Mouse (Mus musculus) Patski (cell line): ENCODE measurements around the gene Wdfy4. TPM values are rescaled to one million over a fixed set of nuclear protein-coding genes. Genes with fewer than 3 reads are reported as not detected.

ENCODE experiments used
- ATAC-seq: fragments of 100-300 bp; one replicate; pipeline ENCODE4 v1.8.0; 2021
- CTCF ChIA-PET: fragments of 350-600 bp; sonication (Branson Sonifier 250); formaldehyde crosslinking; loops from one replicate; lab custom pipeline; 2022; ENCODE audit warnings: inconsistent platforms; lab: Charles Lee
- POLR2A ChIA-PET: fragments of 350-600 bp; sonication (Branson Sonifier 250); formaldehyde crosslinking; loops from one replicate; lab custom pipeline; 2022; ENCODE audit warnings: antibody characterized with exemption, inconsistent platforms; lab: Charles Lee
- DNase-seq: peaks from one replicate; pipeline ENCODE4 v3.0.0-alpha.2; 2011; ENCODE audit warnings: low read depth, low spot score
- H3K27me3 ChIP-seq: fragments of 371-371 bp; one replicate; pipeline ENCODE4 v1.5.1; 2021
- CTCF ChIP-seq: fragments of 100-300 bp; IDR thresholded peaks from one replicate; pipeline ENCODE4 v1.5.1; 2021
- in situ Hi-C: fragments of 300-500 bp; cut with MboI; formaldehyde crosslinking; loops from 3 replicates; pipeline ENCODE4 v1.11.1; 2018; ENCODE audit warnings: low pct_unique_long_range_greater_than_20kb, mixed read lengths
- polyA plus RNA-seq: library from polyadenylated mRNA; unstranded; gene quantifications from one replicate; pipeline ENCODE4 v1.2.3, GENCODE M21; 2021

Gene Wdfy4
- polyA plus RNA-seq, 1 experiment from 2014 or later, result not detected

- POLR2A ChIA-PET, result no interaction called here
Measured at GRCm38 (mm10) chr14:33045217-33045616, 140.1 kb downstream of the Wdfy4 start.

GRCm38 (mm10) chr14:33036811-33037210 lies 148.5 kb downstream of the Wdfy4 start:
- CTCF ChIA-PET, result interaction anchor here (0.7 kb wide), 1 partner anchor 9 kb away, joined by 3 read pairs; no protein-coding TSS in a partner anchor
- in situ Hi-C loops, result no loop called here

More at GRCm38 (mm10) chr14:33045217-33045616, 140.1 kb downstream of the Wdfy4 start:
- no peak for ATAC-seq
- no peak for TF ChIP-seq CTCF
- peaks cover 13% of the 10 kb centered on the region for H3K27me3 ChIP-seq
- no peak for DNase-seq
- CTCF ChIA-PET, result no interaction called here
- in situ Hi-C loops, result no loop called here

GRCm38 (mm10) chr14:33035386-33035785 lies 149.9 kb downstream of the Wdfy4 start:
- ATAC-seq (no peak), DNase-seq (no peak)
- peaks cover 8% of the 10 kb centered on the region for H3K27me3 ChIP-seq
- CTCF ChIA-PET, result no interaction called here
- in situ Hi-C loops, result no loop called here
- POLR2A ChIA-PET, result no interaction called here
- TF ChIP-seq CTCF, result no peak

More at GRCm38 (mm10) chr14:33036811-33037210, 148.5 kb downstream of the Wdfy4 start:
- TF ChIP-seq CTCF, result no peak
- DNase-seq (no peak), ATAC-seq (no peak)
- POLR2A ChIA-PET, result no interaction called here
- peaks cover 11% of the 10 kb centered on the region for H3K27me3 ChIP-seq

DNA sequence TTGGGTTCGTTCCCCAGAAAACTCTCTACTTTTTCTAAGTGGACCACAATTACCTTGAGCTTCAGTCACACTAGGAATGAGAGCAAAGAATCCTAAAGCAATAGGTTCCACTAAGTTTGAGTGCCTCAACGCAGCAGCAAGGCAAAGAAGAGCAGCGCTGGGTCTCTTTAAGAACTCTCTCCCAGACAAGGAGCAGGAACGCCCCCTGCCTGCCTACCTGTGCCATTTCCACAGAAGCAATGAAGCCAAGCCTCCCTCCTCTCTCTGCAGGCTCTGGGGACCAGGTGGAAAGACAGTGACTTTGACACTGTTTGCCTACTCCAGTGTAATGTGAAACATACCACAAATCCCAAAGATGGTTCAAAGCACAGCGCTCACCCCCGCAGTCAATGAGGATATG lies 151.9 kb downstream of the Wdfy4 start:
- no peak for ATAC-seq
- H3K27me3 ChIP-seq, result peaks cover 8% of the 10 kb centered on the region
- TF ChIP-seq CTCF, result peak; percentile 29
- in situ Hi-C loops, result no loop called here
- CTCF ChIA-PET, result no interaction called here
- no peak for DNase-seq
- POLR2A ChIA-PET, result no interaction called here

- ATAC-seq, result no peak
Measured at GRCm38 (mm10) chr14:33030849-33031248, 154.5 kb downstream of the Wdfy4 start.

GRCm38 (mm10) chr14:33019606-33020005 lies 165.7 kb downstream of the Wdfy4 start:
- H3K27me3 ChIP-seq, result no peaks in the 10 kb centered on the region
- CTCF ChIA-PET, result no interaction called here
- DNase-seq (no peak), ATAC-seq (no peak)
- POLR2A ChIA-PET, result no interaction called here
- TF ChIP-seq CTCF, result no peak
- in situ Hi-C loops, result no loop called here

More at GRCm38 (mm10) chr14:33030849-33031248, 154.5 kb downstream of the Wdfy4 start:
- TF ChIP-seq CTCF, result no peak
- DNase-seq, result no peak
- H3K27me3 ChIP-seq, result peaks cover 11% of the 10 kb centered on the region
- ChIA-PET CTCF (no interaction called here), POLR2A (no interaction called here)
- in situ Hi-C loops, result no loop called here

GRCm38 (mm10) chr14:33019050-33019449 lies 166.3 kb downstream of the Wdfy4 start:
- peaks cover 3% of the 10 kb centered on the region for H3K27me3 ChIP-seq
- CTCF ChIA-PET, result no interaction called here
- TF ChIP-seq CTCF, result no peak
- DNase-seq, result no peak
- POLR2A ChIA-PET, result no interaction called here
- in situ Hi-C loops, result no loop called here
- ATAC-seq, result no peak

GRCm38 (mm10) chr14:33007638-33008037 lies 177.7 kb downstream of the Wdfy4 start:
- ATAC-seq, result no peak
- DNase-seq, result no peak
- in situ Hi-C loops, result no loop called here
- ChIA-PET POLR2A (no interaction called here), CTCF (no interaction called here)
- peaks cover 16% of the 10 kb centered on the region for H3K27me3 ChIP-seq
- TF ChIP-seq CTCF, result no peak

DNA sequence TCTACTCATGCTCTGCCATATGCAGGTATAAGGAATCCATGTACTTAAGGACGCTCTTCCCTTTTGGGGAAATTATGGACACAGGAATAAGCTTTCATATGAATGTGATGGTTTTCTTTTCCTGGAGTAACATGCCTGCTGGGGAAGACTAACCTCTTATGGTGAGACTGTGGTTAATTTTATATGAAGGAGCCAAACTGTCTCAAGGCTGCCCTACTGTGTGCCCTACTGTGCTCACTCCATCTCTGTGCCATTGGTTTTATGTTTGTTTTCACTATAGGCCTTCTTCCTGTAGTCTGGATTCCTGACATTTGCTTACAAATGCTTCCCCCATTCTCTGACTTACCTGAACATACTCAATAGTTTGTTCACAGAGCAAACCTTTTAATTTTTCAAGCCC lies 180.2 kb downstream of the Wdfy4 start:
- DNase-seq (no peak), ATAC-seq (no peak)
- POLR2A ChIA-PET, result no interaction called here
- CTCF ChIA-PET, result no interaction called here
- peaks cover 13% of the 10 kb centered on the region for H3K27me3 ChIP-seq
- no peak for TF ChIP-seq CTCF
- in situ Hi-C loops, result no loop called here

GRCm38 (mm10) chr14:33000112-33000979 lies 185.0 kb downstream of the Wdfy4 start:
- CTCF ChIA-PET, result no interaction called here
- no peaks in the 10 kb centered on the region for H3K27me3 ChIP-seq
- POLR2A ChIA-PET, result no interaction called here
- no peak for TF ChIP-seq CTCF
- ATAC-seq, result no peak
- DNase-seq, result no peak
- in situ Hi-C loops, result no loop called here

DNA sequence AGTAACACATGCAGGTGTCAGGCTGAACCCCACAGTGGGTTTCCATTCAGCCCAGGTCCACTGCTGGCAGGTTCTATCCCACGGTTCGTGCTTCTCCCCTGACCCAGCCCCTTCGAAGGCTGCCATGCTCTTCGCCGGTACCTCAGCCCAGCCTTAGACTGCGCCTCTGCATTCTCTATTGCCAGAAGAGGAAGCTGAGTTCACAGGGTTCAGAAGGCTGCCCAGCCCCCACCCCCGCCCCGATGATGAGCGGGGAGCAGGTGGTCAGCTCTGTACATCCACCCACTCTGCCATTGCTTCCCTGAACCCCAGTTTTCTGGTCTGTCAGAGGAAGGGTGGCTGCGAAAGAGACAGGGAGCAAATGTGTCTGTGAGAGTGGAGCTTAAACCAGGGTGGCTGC lies 185.8 kb downstream of the Wdfy4 start:
- no peak for TF ChIP-seq CTCF
- H3K27me3 ChIP-seq, result peaks cover 3% of the 10 kb centered on the region
- ATAC-seq (no peak), DNase-seq (no peak)
- ChIA-PET POLR2A (no interaction called here), CTCF (no interaction called here)
- in situ Hi-C loops, result no loop called here
